Comparison of ENCODE assay signal across 8 mouse cellular contexts in genomic region chr1:74748643-74749271, GRCm38 (mm10). TPM values are rescaled to one million over a fixed set of nuclear protein-coding genes. Genes with fewer than 3 reads are reported as not detected.
DNase-seq lines count a peak whose midpoint lies in the region; ATAC-seq and TF ChIP-seq lines count a peak whose summit lies in the region.

Gene Prkag3, minus strand, starts transcription at chr1:74749221.

- no peak for TF ChIP-seq POLR2A in ES-Bruce4 (IDR thresholded peaks at IDR 0.05; ENCODE audit: insufficient read depth, low read length)

- ATAC-seq in forebrain, embryonic 12.5 days (ENCODE audit: low FRiP score): no peak
- peak; percentile 86 for ATAC-seq in heart, postnatal 0 days (ENCODE audit: insufficient read depth, low read depth)
- no peak for ATAC-seq in inflammation-experienced regulatory T-cells, adult 6 months

- DNase-seq in adrenal gland, adult 8-10 months: peak; percentile 15
- peak; percentile 82 for DNase-seq in heart, postnatal 0 days (ENCODE audit: low spot score)
- DNase-seq in kidney, postnatal 36 days: peak; percentile 65 to 85
- peak; percentile 82 for DNase-seq in lung, postnatal 10 days
- DNase-seq in right cerebral cortex, postnatal 14 days: peak; percentile 52

- no peaks in the 10 kb centered on the region for H3K36me3 ChIP-seq in ES-Bruce4 (ENCODE audit: control insufficient read depth, insufficient read depth, low read length, poor library complexity, severe bottlenecking)
- H3K36me3 ChIP-seq in forebrain, embryonic 12.5 days (replicated peaks): no peaks in the 10 kb centered on the region
- no peaks in the 10 kb centered on the region for H3K36me3 ChIP-seq in heart, postnatal 0 days (replicated peaks; ENCODE audit: control insufficient read depth, insufficient read depth, low read length)

- H3K27me3 ChIP-seq in ES-Bruce4 (ENCODE audit: control insufficient read depth, insufficient read depth, low read length, poor library complexity, severe bottlenecking): no peaks in the 10 kb centered on the region
- H3K27me3 ChIP-seq in forebrain, embryonic 12.5 days: peaks cover 34% of the 10 kb centered on the region
- H3K27me3 ChIP-seq in heart, postnatal 0 days (ENCODE audit: control insufficient read depth, insufficient read depth, low read length): no peaks in the 10 kb centered on the region

- no peak within 1 kb of the TSS; the same call in 1 of the 2 replicates for H3K9ac ChIP-seq in ES-Bruce4 (ENCODE audit: low read depth, poor library complexity, severe bottlenecking)
- H3K9ac ChIP-seq in forebrain, embryonic 12.5 days: 0 out of 2 replicates have a peak within 1 kb of the TSS, but pooled peaks have one; percentile 36
- peak within 1 kb of the TSS; percentile 38 for H3K9ac ChIP-seq in heart, postnatal 0 days (replicated peaks; ENCODE audit: low read depth, low read length)

- H3K4me2 ChIP-seq in forebrain, embryonic 12.5 days: peak within 1 kb of the TSS; percentile 51
- H3K4me2 ChIP-seq in heart, postnatal 0 days (ENCODE audit: low read depth, low read length): peak within 1 kb of the TSS; percentile 55

- no peaks in the 10 kb centered on the region for H3K9me3 ChIP-seq in ES-Bruce4 (replicated peaks; ENCODE audit: control insufficient read depth, insufficient read depth, low read length, poor library complexity, severe bottlenecking)
- H3K9me3 ChIP-seq in forebrain, embryonic 12.5 days: no peaks in the 10 kb centered on the region
- no peaks in the 10 kb centered on the region for H3K9me3 ChIP-seq in heart, postnatal 0 days (replicated peaks; ENCODE audit: control insufficient read depth, low read length)

- H3K27ac ChIP-seq in ES-Bruce4 (ENCODE audit: insufficient read depth, low read length): no peak within 1 kb of the TSS
- no peak within 1 kb of the TSS for H3K27ac ChIP-seq in forebrain, embryonic 12.5 days
- H3K27ac ChIP-seq in heart, postnatal 0 days (ENCODE audit: low read depth): peak within 1 kb of the TSS; percentile 81

- H3K4me3 ChIP-seq in ES-Bruce4 (ENCODE audit: low read depth, low read length): peak within 1 kb of the TSS; percentile 45
- peak within 1 kb of the TSS; percentile 28 for H3K4me3 ChIP-seq in forebrain, embryonic 12.5 days (replicated peaks)
- peak within 1 kb of the TSS; percentile 36 for H3K4me3 ChIP-seq in heart, postnatal 0 days (ENCODE audit: low read depth, low read length)

- TF ChIP-seq CTCF in ES-Bruce4 (IDR thresholded peaks at IDR 0.05; ENCODE audit: low read depth, low read length): peak; percentile 79
- TF ChIP-seq CTCF in heart, postnatal 0 days (IDR thresholded peaks at IDR 0.05; ENCODE audit: low read depth): peak; percentile 60

- TF ChIP-seq EP300 in ES-Bruce4 (IDR thresholded peaks at IDR 0.05; ENCODE audit: insufficient read depth, low read depth, low read length): no peak
- no peak for TF ChIP-seq EP300 in heart, postnatal 0 days (IDR thresholded peaks at IDR 0.05; ENCODE audit: low read depth)

- WGBS in forebrain, embryonic 12.5 days: 11% methylated on average over 30 of the region's 30 CpGs
- WGBS in heart, postnatal 0 days: 8% methylated on average over 30 of the region's 30 CpGs

- H3K4me1 ChIP-seq in ES-Bruce4 (ENCODE audit: control insufficient read depth, insufficient read depth, low read length): no peaks in the 10 kb centered on the region
- peaks cover 5% of the 10 kb centered on the region; the same call in 1 of the 2 replicates for H3K4me1 ChIP-seq in forebrain, embryonic 12.5 days
- no peaks in the 10 kb centered on the region; the same call in 1 of the 2 replicates for H3K4me1 ChIP-seq in heart, postnatal 0 days (ENCODE audit: control insufficient read depth, insufficient read depth)

RNA-seq across cellular contexts. Expression of gene Prkag3, which starts in this region (rescaled TPM):
- polyA plus RNA-seq in ES-Bruce4 (2011; ENCODE audit: insufficient read depth, insufficient read length, low read depth, missing spikeins): 0.21 and 0.23 TPM in 2 replicates
- total RNA-seq in adrenal gland, adult 8-10 months (2022): 1 to 10 TPM in 1 of 4 experiments, under 1 TPM in 1, not detected in 2; 0.55 to 1.3 TPM
- polyA plus RNA-seq in forebrain, embryonic 12.5 days (2016; fragmentation: Nextera tagmentation; extraction: Ambion mirVana): not detected in 2 replicates
- 2.4 and 9.6 TPM in 2 replicates for total RNA-seq in heart, postnatal 0 days (2014; rRNA removed; ENCODE audit: low replicate concordance)
- polyA plus RNA-seq in heart, postnatal 0 days (2015; fragmentation: Nextera tagmentation; extraction: Ambion mirVana): 2.0 and 2.5 TPM in 2 replicates
- polyA plus RNA-seq in inflammation-experienced regulatory T-cells, adult 6 months (2017; shearing (Covaris generic)): not detected

Comparison
In these comparisons a context has a peak if more than half of its experiments do, and no peak if none do; other contexts are left out.
1. DNase-seq: peak in every context shown above with its lines; median percentile 82 in heart, postnatal 0 days; 82 in lung, postnatal 10 days; 75 in kidney, postnatal 36 days; 52 in right cerebral cortex, postnatal 14 days; 15 in adrenal gland, adult 8-10 months.